Mouse (Mus musculus) forebrain, embryonic 15.5 days (tissue): ENCODE data around the gene Pcnx3. TPM values are rescaled to one million over a fixed set of nuclear protein-coding genes. Genes with fewer than 3 reads are reported as not detected.

ENCODE experiments used
- ATAC-seq: fragments of 200-750 bp; cut with Nextera tagmentation; replicated peaks from 2 replicates; pipeline ENCODE4 v1.8.0; 2017; ENCODE audit warnings: mild to moderate bottlenecking, moderate TSS enrichment, moderate library complexity
- H3K27ac ChIP-seq: fragments of 300-500 bp; sonication (generic); replicated peaks from 2 replicates; pipeline ENCODE4 v1.5.1; 2015; ENCODE audit warnings: mild to moderate bottlenecking, inconsistent platforms
- H3K27me3 ChIP-seq: fragments of 300-500 bp; sonication (generic); 2 replicates; pipeline ENCODE4 v1.6.1; 2015; ENCODE audit warnings: inconsistent platforms
- H3K36me3 ChIP-seq: fragments of 300-500 bp; sonication (generic); 2 replicates; pipeline ENCODE4 v1.6.1; 2015; ENCODE audit warnings: mild to moderate bottlenecking, inconsistent platforms
- H3K4me1 ChIP-seq: fragments of 300-500 bp; sonication (generic); 2 replicates; pipeline ENCODE4 v1.6.1; 2015; ENCODE audit warnings: inconsistent platforms
- H3K4me2 ChIP-seq: fragments of 300-500 bp; sonication (generic); replicated peaks from 2 replicates; pipeline ENCODE4 v1.6.1; 2015; ENCODE audit warnings: mild to moderate bottlenecking, inconsistent platforms
- H3K4me3 ChIP-seq: fragments of 300-500 bp; sonication (generic); 2 replicates; pipeline ENCODE4 v1.5.1; 2015; ENCODE audit warnings: mild to moderate bottlenecking, inconsistent platforms
- H3K9ac ChIP-seq: fragments of 300-500 bp; sonication (generic); replicated peaks from 2 replicates; pipeline ENCODE4 v1.6.1; 2015; ENCODE audit warnings: mild to moderate bottlenecking, inconsistent platforms
- H3K9me3 ChIP-seq: fragments of 300-500 bp; sonication (generic); 2 replicates; pipeline ENCODE4 v1.6.1; 2016; ENCODE audit warnings: inconsistent platforms
- WGBS: fragments of 180-500 bp; shearing (Covaris S2); methylation state at CpG from one replicate; pipeline ENCODE4 v1.1.7; 2015; ENCODE audit warnings: mixed read lengths; 5-methylcytosine and 5-hydroxymethylcytosine counted together
- polyA plus RNA-seq: library from polyadenylated mRNA; unstranded; fragments of >200 nt; fragmentation: Nextera tagmentation; extraction: Ambion mirVana; gene quantifications from 2 replicates; pipeline ENCODE4 v1.2.1, GENCODE M21; 2015

The Pcnx3 gene
- polyA plus RNA-seq, 1 experiment from 2014 or later: 27.6 TPM

- H3K9ac ChIP-seq: no peak overlapping the region
- H3K4me1 ChIP-seq: peaks cover 7% of the 10 kb centered on the region; the same call in 1 of the 2 replicates
- ATAC-seq: no peak
- WGBS: 81% methylated on average over 8 of the region's 8 CpGs
- H3K4me3 ChIP-seq: no peak overlapping the region
- H3K27me3 ChIP-seq: no peaks in the 10 kb centered on the region
- H3K36me3 ChIP-seq: peaks cover 59% of the 10 kb centered on the region
- H3K27ac ChIP-seq: no peak overlapping the region
- no peaks in the 10 kb centered on the region for H3K9me3 ChIP-seq
- H3K4me2 ChIP-seq: no peak overlapping the region
Measured at GRCm38 (mm10) chr19:5710581-5710980, 21.9 kb upstream of the Pcnx3 start.

- Histone ChIP-seq H3K4me2 (no peak overlapping the region), H3K27me3 (no peaks in the 10 kb centered on the region), H3K27ac (no peak overlapping the region), H3K9me3 (no peaks in the 10 kb centered on the region), H3K9ac (no peak overlapping the region), H3K4me3 (no peak overlapping the region), H3K36me3 (peaks cover 59% of the 10 kb centered on the region), H3K4me1 (peaks cover 7% of the 10 kb centered on the region; the same call in 1 of the 2 replicates)
- ATAC-seq: no peak
- 94% methylated on average over 6 of the region's 6 CpGs for WGBS
Measured at GRCm38 (mm10) chr19:5710068-5710467, 21.4 kb upstream of the Pcnx3 start.

GRCm38 (mm10) chr19:5704801-5705571, 16.3 kb upstream of the Pcnx3 start:
- no peak overlapping the region for H3K9ac ChIP-seq
- H3K4me1 ChIP-seq: no peaks in the 10 kb centered on the region
- peaks cover 62% of the 10 kb centered on the region for H3K36me3 ChIP-seq
- no peak overlapping the region for H3K4me2 ChIP-seq
- H3K9me3 ChIP-seq: no peaks in the 10 kb centered on the region
- no peaks in the 10 kb centered on the region for H3K27me3 ChIP-seq
- H3K4me3 ChIP-seq: no peak overlapping the region
- H3K27ac ChIP-seq: no peak overlapping the region; the same call in 1 of the 2 replicates
- WGBS: 48% methylated on average over 10 of the region's 10 CpGs
- ATAC-seq: no peak

GRCm38 (mm10) chr19:5704163-5704800, 15.6 kb upstream of the Pcnx3 start, which contains the start of gene Kcnk7:
Kcnk7 (plus strand) TSS chr19:5704367.
- Histone ChIP-seq H3K36me3 (peaks cover 65% of the 10 kb centered on the region), H3K27me3 (no peaks in the 10 kb centered on the region), H3K4me2 (no peak within 1 kb of the TSS), H3K9ac (no peak within 1 kb of the TSS), H3K4me1 (no peaks in the 10 kb centered on the region), H3K9me3 (no peaks in the 10 kb centered on the region), H3K27ac (no peak within 1 kb of the TSS; the same call in 1 of the 2 replicates), H3K4me3 (no peak within 1 kb of the TSS)
- no peak for ATAC-seq
- 81% methylated on average over 17 of the region's 17 CpGs for WGBS

- peak overlapping the region; percentile 38 for H3K4me3 ChIP-seq
- H3K36me3 ChIP-seq: peaks cover 40% of the 10 kb centered on the region
- H3K4me2 ChIP-seq: peak overlapping the region; percentile 50
- ATAC-seq: peak; percentile 62
- H3K27me3 ChIP-seq: no peaks in the 10 kb centered on the region
- 5% methylated on average over 41 of the region's 41 CpGs for WGBS
- peaks cover 26% of the 10 kb centered on the region for H3K4me1 ChIP-seq
- H3K9ac ChIP-seq: no peak overlapping the region; the same call in 1 of the 2 replicates
- 0 out of 2 replicates have a peak overlapping the region, but pooled peaks have one; percentile 6 for H3K27ac ChIP-seq
- H3K9me3 ChIP-seq: no peaks in the 10 kb centered on the region
Measured at GRCm38 (mm10) chr19:5695849-5696462, 7.2 kb upstream of the Pcnx3 start.

GRCm38 (mm10) chr19:5693801-5694200, 5.1 kb upstream of the Pcnx3 start:
- peaks cover 21% of the 10 kb centered on the region for H3K36me3 ChIP-seq
- H3K4me1 ChIP-seq: peaks cover 44% of the 10 kb centered on the region

GRCm38 (mm10) chr19:5692913-5693396, 4.2 kb upstream of the Pcnx3 start:
- H3K4me2 ChIP-seq: no peak overlapping the region
- H3K27ac ChIP-seq: peak overlapping the region; percentile 21; the same call in 1 of the 2 replicates
- H3K36me3 ChIP-seq: peaks cover 13% of the 10 kb centered on the region
- 84% methylated on average over 10 of the region's 10 CpGs for whole genome bisulfite sequencing
- no peaks in the 10 kb centered on the region for H3K27me3 ChIP-seq
- no peak overlapping the region for H3K9ac ChIP-seq
- H3K4me1 ChIP-seq: peaks cover 46% of the 10 kb centered on the region
- no peaks in the 10 kb centered on the region for H3K9me3 ChIP-seq
- no peak for ATAC-seq
- H3K4me3 ChIP-seq: no peak overlapping the region

More at GRCm38 (mm10) chr19:5693801-5694200, 5.1 kb upstream of the Pcnx3 start:
- Histone ChIP-seq H3K9ac (no peak overlapping the region), H3K27me3 (no peaks in the 10 kb centered on the region), H3K9me3 (no peaks in the 10 kb centered on the region), H3K27ac (no peak overlapping the region), H3K4me2 (no peak overlapping the region), H3K4me3 (no peak overlapping the region)
- ATAC-seq: no peak
- 87% methylated on average over 6 of the region's 6 CpGs for WGBS

GRCm38 (mm10) chr19:5692086-5692912, 3.6 kb upstream of the Pcnx3 start:
- Histone ChIP-seq H3K4me3 (no peak overlapping the region), H3K9me3 (no peaks in the 10 kb centered on the region), H3K27me3 (no peaks in the 10 kb centered on the region), H3K9ac (peak overlapping the region; percentile 31; the same call in 1 of the 2 replicates), H3K4me1 (peaks cover 52% of the 10 kb centered on the region), H3K4me2 (no peak overlapping the region), H3K27ac (0 out of 2 replicates have a peak overlapping the region, but pooled peaks have one; percentile 21), H3K36me3 (peaks cover 6% of the 10 kb centered on the region; the same call in 1 of the 2 replicates)
- ATAC-seq: no peak
- 68% methylated on average over 10 of the region's 10 CpGs for WGBS

- ATAC-seq: no peak
- peak overlapping the region; percentile 100; the same call in 1 of the 2 replicates for H3K4me2 ChIP-seq
- H3K9me3 ChIP-seq: no peaks in the 10 kb centered on the region
- WGBS: 87% methylated on average over 5 of the region's 5 CpGs
- H3K4me1 ChIP-seq: peaks cover 55% of the 10 kb centered on the region
- H3K27me3 ChIP-seq: no peaks in the 10 kb centered on the region
- 0 out of 2 replicates have a peak, but pooled peaks cover 3% of the 10 kb centered on the region for H3K36me3 ChIP-seq
- H3K4me3 ChIP-seq: 0 out of 2 replicates have a peak overlapping the region, but pooled peaks have one; percentile 2
- no peak overlapping the region for H3K27ac ChIP-seq
- H3K9ac ChIP-seq: peak overlapping the region; percentile 31; the same call in 1 of the 2 replicates
Measured at GRCm38 (mm10) chr19:5691601-5692000, 2.9 kb upstream of the Pcnx3 start.

GRCm38 (mm10) chr19:5690343-5690735, 1.6 kb upstream of the Pcnx3 start:
- H3K36me3 ChIP-seq: peaks cover 12% of the 10 kb centered on the region
- peak overlapping the region; percentile 100 for H3K4me2 ChIP-seq
- ATAC-seq: no peak
- peak overlapping the region; percentile 70 for H3K9ac ChIP-seq
- H3K27ac ChIP-seq: peak overlapping the region; percentile 87; the same call in 1 of the 2 replicates
- no peaks in the 10 kb centered on the region for H3K9me3 ChIP-seq
- no peaks in the 10 kb centered on the region for H3K27me3 ChIP-seq
- H3K4me3 ChIP-seq: peak overlapping the region; percentile 62
- H3K4me1 ChIP-seq: peaks cover 44% of the 10 kb centered on the region
- WGBS: 72% methylated on average over 15 of the region's 15 CpGs
